Mouse (Mus musculus): Measurements from ENCODE around the gene Bik.
A peak's percentile ranks its signal among the peaks of the same experiment; 100 is the strongest.
"Not testable (repeated sequence)": the region's sequence is repeated elsewhere in the genome, so short reads cannot be mapped to it uniquely, and the experiment has no call there.

The Bik gene

DNA sequence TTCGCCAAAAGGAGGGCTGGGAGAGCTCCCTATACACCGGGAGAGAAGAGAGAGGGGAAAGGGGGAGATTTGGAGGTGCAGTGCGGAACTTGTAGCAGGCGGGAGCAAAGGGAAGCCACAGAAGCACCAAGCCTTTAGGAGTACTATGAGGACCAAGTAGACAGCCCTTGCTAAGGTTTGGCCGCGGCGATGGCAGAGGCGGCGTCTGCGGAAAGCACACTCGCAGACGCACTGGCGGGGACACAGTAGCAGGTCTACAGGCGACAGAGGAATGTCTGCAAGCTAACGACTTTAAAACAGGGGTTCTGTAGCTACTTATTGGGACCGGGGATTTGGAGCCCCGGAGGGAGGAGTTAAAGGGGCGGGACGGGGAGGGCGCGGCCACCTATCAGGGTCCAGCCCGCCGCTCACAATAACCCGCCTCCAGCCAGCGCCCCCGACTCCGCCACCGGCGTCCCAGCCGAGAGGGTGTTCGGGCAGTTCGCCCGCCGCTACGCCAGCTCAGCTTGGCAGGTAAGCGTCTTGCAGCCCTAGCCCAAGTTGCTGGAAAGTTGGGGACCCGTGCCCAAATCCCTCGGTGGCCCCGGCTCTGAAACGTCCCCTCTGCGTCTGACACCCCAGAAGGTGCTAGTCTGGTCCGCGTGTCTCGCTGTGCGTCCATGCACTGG is at the start of gene Bik:
Bik (plus strand) TSS at position 439 of the 668 bp plus-strand sequence.
- DNase-seq = peak; percentile 76

DNA sequence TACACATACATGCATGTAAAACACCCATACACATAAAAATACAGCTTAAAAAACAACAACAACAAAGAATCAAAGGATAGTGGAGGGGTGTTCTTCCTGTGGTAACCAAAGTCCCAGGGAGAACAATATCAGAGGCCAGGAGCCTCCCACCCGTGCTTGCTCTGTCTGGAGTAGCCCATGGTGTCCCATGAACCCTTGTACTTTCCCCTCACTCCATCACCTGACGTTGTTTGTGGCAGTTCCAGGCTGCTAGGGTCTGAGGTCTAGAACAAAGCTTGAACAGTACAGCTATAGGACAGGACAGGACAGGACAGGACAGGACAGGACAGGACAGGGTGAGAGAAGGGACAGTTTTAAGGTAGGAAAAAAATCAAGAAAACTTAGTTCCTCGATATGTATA is 48.6 kb upstream of the Bik start:
- no peak for DNase-seq

DNA sequence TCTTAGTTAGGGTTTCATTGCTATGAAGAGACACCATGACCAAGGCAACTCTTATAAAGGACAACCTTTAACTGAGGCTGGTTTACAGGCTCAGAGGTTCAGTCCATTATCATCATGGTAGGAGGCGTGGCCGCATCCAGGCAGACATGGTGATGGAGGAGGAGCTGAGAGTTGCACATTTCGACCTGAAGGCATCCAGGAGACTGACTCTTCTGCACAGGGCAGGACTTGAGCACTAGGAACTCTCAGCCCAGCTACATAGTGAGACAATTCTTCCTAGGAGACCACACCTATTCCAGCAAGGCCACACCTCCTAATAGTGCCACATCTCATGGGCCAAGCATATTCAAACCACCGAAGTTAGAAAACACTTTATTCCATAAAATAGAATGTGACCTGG is 46.8 kb upstream of the Bik start:
- DNase-seq = no peak

DNA sequence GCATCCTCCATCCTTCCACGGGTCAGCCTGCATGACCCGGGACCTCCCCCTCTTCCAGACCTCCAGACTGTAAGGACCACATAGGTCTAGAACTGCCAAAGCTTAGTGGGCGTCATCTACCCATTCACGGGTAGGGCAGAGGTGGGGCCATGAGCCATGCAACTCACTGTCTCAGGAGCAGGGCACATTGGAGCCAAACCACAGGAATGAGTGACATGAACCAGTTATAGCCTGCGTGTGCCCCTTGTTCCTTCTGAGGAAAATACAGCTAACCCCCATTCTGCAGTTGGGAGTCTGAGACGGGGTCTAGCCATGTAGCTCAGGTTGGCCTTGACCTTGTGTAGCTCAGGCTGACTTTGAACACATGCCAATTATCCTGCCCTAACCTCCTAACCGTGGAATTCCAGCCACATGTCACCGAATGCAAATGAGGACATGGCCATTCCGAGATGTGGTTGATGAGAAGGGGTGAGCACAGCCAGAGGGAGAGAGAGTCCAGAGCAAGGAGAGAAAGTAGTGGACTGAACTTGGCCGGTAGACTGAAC is 45.4 kb upstream of the Bik start:
- no peak for DNase-seq

DNA sequence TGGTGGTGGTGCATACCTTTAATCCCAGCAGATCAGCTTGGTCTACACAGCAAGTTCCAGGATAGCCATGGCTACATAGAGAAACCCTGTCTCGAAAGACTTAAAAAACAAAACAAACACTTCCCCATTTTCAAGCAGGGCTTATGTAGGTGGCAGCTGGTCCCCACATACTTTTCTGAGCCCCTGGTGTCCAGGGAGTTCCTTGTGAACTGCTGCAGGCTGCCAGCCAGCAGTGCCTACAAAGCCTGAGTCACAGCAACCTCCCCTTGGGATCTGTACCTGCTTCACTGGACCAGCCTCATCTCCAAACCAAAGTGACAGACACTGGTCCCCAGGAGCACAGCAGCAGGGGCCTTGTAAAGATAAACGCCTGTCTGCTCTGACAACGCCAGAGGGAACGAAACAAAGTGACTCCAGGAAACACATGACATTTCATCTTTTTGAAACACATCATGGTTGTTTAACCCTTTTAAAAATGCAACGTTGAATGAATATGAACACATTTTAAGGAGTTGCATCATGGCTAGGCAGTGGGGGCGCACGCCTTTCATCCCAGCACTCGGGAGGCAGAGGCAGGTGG is 43.9 kb upstream of the Bik start:
- no peak for DNase-seq

DNA sequence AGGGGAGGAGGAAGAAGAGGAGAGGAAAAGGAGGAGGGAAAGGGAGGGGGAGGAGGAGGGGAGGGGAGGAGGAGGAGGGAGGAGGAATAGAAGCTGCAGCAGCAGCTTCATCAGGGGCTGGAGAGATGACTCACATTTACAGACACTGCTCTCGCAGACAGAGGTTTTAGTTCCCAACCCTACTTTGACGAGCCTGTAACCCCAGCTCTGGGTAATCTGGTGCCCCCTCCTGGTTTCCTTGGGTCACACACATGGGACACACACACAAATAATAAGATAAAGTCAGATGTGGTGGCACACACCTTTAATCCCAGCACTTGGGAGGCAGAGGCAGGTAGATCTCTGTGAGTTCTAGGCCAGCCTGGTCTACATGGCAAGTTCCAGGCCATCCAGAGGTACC is 43.2 kb upstream of the Bik start:
- DNase-seq = peak; percentile 67

DNA sequence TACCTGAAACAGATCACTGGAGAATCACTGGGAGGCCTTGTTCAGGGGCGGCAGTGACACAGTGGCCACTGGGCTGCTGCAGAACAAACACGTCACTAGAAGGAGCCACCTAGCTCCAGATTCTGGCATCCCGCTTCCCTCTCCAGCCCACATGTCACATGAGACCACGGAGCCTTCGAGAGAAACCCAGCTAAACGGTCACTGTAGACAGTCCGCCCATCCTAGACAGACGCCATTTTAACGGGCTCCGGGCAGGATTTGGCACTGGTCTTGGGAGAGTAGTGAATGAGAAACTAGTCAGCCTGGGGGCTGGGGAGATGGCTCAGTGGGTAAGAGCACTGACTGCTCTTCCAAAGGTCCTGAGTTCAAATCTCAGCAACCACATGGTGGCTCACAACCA is 42.4 kb upstream of the Bik start:
- no peak for DNase-seq

DNA sequence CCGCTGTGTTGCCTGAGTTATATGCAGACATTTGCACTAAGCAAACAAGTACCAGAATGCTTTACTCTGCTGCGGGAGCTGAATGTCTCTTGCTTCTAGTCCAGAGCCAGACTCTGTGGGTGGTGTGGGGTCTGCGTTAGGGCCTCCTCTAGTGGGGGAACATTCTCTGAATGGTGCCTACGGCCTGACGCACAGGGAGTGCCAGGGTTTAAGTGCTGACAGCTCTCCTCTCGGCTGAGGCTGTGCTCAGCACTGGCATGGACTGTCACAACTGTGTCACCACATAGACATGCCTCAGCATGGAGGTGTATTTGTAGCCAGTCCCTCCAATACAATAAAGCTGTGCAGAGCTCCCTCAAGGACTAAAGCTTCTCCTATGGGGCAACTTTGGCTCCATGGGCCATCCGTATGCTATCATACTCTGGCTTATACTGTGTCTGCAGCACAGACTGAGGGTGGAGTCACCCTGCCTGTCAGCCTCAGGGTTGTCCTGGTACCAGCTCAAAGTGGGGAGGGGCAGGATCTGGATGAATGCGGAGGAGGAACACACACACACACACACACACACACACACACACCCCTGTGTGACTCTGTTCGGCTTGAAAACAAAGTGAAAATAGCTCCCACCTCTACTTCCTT is 39.1 kb upstream of the Bik start:
- peak; percentile 24 for DNase-seq

DNA sequence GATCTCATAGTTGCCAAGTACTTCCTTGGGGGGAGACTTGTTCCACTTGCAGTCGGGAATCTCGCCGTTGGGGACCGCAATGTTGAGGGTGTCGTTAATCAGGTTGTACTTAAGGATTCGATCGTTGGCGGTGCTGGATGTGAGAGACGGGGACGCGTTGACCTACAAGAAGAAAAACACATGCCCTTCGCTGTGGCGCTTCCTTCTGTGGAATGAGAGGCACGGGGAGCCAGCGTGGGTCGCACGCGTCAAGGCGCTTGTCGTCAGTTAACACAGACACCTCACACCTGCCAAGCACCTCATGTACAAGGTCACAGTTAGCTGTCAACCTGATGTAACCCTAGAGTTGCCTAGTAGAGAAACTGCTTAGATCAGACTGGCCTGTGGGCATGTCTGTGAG is 37.2 kb upstream of the Bik start:
- no peak for DNase-seq

DNA sequence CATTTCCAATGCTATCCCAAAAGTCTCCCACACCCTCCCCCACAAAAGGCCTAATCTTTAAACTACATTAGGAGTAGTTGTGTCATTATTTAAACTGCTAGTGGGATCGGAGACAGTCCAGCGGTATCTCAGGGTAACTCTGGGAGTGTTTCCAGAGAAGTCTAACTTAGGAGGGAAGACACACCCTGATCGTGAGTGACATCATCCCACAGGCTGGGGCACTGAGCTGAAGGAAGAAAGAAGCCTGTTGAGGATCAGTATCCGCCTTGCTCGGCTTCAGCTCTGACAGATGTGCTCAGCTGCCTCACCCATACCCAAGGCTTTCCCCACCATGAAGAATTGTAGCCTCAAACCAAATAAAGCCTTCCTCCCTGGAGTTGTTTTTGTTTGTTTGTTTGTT is 34.8 kb upstream of the Bik start:
- peak; percentile 59 for DNase-seq

DNA sequence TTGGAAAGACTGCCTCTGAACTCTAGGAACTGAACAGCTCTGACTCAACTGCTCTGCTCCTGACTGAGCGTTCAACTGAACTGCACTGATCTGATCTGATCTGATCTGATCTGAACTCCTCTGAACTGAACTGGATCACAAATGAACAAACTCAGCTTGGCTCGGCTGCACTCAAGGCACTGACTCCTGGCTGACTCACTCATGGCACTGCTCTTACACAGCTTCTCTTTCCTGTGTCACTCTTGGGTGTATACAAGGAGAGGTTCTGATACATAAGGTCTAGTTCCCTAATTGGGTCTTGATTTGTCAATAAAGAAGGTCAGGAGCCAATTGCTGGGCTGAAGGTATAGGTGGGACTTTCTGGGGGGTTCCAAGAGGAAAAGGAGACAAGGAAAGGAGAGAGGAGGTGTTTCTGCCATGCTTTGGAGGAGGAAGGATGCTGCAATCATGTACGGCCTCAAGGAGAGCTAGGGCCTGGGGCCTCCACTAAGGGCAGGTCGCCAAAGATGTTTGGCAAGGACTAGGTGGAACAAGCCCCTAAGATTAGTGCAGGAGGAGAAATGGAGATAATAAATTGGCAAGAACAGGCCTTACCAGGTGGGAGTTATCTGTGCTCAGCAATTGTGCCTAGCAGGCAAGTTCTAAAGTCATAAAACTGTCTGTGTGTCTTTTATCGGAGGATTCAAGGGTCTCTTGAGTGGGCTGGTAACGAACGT is 32.6 kb upstream of the Bik start:
- no peak for DNase-seq

DNA sequence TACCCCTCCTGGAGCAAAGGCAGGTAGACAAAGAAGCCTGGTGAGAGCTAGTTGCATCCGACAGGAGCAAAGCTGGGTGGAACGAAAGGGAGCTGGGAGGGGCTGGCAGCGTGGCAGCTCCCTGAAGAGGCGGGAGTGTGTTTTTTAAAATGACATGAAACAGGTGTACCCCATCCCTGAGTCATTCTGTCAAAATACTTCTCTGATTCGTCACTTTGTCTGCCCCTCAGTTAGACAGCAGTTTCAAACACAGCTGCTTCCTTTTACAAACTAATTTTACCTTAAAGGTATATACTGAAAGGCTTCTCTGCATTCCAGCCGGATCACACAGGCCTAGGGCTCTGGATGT is 32.1 kb upstream of the Bik start:
- no peak for DNase-seq

DNA sequence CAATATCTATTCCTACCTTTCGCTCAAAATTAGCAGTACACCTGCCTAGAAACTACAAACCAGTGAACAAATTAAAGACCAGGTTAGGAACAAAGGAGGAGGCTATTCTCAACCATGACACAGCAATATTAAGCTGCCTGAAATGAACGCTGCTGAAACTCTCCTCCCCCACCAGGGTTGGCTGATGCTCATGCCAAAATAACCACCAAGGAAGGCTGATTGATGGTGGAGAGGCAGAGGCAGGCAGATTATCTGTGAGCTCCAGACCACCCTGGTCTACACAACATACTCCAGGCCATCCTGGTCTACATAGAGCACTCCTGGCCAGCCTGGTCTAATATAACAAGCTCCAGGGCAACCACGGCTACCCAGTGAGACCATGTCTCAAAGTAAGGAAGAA is 31.5 kb upstream of the Bik start:
- no peak for DNase-seq

DNA sequence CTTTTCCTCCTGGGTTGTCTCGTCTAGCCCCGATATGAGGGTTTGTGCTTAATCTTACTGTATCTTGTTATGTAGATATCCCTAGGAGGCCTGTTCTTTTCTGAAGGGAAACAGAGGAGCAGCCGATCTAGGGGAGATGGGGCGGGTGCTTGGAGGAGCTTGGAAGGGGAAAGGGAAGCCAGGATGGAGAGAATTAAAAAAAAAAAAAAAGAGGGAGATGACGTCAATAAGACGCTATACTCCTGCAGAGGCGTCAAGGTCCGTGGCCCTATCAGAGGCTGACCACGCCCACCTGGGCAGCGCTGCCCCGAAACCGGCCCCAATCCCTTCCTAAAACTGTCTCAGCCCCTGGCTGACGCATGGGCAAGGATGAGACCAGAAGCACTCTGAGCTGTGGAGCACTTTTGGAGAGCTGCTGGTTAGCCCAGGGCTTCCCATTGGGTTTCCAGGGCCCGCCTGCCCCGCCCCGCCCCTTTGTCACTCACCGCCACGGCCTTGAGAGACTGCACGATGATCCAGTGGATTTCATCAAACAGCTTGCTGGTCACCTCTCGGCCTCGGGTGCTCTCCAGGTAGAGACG is 30.8 kb upstream of the Bik start:
- no peak for DNase-seq

DNA sequence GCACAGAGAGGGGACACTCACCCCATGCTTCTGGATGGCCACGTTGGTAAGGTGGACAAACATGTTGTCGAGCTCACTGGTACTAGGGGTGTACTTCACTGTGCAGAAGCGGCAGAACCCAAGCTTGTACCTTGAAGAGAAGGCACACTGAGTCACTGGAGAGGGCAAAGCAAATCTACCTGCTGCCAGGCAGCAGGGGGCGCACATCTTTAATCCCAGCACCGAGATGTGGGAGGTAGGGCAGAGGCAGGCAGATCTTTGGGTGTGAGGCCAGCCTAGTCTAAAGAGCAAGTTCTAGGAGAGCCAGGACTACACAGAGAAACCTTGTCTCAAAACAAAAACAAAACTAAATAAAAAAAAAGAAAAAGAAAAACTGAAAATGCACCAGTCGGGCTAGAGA is 29.4 kb upstream of the Bik start:
- DNase-seq = peak; percentile 18

DNA sequence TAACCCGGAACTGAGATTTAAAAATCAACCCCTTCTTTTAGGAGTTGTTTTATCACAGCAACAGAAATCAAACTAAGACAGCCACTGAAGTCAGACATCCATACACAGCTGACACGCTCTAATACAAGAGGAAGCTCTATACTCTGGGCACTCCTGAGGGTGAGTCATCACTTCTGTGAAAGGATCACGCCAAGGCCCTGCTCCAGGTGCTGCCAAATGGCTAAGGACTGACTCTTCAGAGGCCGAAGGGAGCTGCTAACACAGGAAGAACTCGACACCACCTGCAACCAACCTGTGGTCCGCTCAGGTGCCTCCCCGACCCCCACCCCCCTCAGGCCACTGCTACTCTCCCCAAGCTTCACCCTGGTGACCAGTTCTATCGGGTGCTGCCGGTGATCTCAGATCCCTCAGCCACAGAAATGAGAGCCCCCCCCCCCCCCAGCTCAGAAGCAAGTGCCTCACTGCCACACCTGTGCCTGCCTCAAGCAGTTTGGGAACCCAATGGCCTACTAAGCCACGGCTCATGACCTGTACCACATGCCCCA is 27.4 kb upstream of the Bik start:
- peak; percentile 55 for DNase-seq

DNA sequence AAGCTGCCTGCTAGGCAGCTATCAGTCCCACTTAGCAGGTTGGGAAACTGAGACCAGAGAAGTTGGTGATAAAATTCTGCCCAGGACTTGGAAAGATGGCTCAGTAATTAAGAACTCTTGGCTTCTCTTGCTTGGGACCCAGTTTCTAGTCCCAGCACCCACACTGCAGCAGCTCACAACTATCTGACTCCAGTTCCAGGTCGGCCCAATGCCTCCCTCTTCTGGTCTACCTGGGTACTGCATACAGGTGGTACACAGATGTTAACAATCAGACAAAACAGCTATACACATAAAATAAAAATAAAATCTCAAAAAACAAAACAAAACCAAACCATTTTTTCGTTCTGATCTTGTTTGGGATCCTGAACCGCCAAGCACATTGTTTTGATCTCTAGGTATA is 26.3 kb upstream of the Bik start:
- peak; percentile 71 for DNase-seq

DNA sequence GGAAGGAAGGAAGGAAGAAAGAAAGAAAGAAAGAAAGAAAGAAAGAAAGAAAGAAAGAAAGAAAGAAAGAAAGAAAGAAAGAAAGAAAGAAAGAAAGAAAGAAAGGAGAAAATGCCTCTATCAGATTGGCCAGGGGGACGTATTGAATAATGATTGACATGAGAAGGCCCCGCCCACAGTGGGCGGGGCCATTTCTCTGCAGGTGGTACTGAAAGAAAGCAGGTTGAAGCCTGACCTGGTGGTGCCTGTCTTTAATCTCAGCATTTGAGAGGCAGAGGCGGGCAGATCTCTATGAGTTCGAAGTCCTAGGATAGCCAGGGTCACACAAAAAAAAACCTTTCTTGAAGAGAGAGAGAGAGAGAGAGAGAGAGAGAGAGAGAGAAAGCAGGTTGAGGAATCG is 25.2 kb upstream of the Bik start:
- DNase-seq = not testable (repeated sequence)

DNA sequence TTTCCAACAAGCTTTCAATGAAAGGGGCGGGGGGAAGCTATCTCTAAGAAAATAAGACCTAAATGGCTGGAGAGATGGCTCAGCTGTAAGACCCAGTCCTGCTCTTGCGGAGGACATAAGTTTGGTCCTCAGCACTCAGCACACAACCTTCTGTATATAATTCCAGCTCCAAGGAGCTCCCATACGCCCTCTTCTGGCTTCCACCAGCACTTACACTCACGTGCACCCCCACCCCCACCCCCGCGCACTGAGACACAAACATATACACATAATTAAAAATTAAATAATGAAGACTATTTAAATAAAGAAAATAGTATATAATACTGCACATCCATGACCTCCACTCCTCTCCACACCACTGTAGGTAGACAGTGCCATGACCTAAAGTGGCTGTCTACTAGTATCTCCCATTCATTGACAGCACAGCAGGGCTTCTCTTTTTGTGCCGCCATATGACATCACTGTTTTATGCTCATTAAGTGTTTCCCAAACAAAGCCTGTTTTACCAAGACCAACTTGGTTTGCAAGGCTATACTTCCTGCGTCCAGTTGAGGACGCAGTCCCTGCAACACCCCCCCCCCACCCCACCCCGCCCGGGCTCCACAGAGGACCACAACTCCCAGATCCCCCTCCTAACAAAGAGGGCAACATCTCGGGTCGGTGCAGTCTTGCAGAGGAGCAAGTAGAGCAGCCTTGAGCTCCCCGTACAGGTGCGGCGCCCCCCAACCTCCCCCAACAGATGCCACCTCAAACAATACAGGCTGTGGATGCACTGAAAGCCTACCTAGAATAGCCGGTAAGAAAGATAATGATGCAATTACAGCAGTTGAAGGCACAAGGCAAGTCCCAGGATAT is 16.5 kb upstream of the Bik start:
- no peak for DNase-seq

DNA sequence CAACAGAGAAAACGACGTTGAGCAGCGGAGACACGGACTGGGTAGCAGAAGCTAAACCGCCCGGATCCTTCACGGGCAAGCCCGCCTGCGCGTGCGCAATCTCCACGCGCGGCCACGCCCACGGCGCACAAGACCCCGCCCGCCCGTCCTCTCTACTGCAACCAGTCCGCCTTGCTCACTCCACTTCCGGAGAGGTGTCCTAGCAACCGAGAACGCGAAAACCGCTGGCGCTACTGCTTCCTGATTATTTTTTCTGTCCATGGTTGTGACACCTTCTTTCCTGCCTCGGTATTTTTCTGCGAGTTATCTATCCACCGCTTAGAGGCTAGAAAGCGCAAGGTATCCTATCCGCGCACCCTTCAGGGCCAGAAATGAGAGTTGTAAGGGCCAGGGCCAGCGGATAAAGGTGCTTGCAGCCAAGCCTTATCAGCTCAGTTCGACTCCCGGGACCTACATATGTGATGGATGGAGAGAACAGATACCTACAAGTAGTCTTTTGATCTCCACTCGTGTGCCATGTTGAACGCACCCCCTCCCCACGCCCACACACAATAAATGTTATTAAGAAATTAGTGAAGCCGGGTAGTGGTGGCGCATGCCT is 15.8 kb upstream of the Bik start, which contains the start of gene Ttll1:
Ttll1 (minus strand) TSS at position 89 of the 601 bp plus-strand sequence.
- peak; percentile 99 for DNase-seq

DNA sequence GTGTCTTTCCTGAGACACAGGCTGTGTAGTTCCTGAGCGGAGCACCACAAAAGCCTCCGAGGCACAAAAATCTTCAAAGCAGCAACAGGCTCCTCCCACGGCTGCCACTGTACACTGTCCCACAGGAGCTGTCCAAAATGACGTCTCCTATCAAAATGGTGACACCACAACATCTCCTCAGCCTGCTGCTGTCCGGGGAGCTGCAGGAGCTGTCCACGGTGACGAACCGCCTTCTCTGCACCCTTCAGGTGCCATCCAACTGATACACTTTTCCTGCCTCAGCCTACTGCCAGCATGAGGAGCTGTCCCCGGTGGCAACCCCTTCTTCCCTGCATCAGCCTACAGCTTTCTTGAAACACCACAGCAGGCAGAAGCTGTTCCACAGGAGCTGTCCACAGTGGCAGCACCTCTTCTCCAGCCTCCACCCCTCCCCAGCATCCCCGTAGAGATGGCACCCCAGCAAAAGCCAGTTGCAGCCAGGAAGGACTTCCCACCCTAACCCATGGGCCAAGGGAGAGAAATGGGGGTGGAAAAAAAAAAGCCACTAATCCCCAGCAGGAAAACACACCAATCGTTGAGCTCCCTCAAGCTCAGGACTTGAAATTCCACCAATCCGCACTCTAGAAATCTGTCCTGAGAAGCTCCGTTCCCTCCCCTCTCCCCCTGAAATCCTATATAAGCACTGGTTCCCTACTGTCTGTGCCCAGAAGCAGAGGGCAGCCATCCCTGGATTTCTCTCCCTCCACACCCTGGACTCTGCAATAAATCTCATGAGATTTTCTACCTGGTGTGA is 14.0 kb upstream of the Bik start:
- no peak for DNase-seq
